Mouse (Mus musculus): ENCODE measurements at regions not wholly inside any gene's neighbourhood (a gene's known extent, or its start where the extent isn't known, plus 50 kb on each side); places are given as distances from the start of the nearest gene placed in this dataset.

DNA sequence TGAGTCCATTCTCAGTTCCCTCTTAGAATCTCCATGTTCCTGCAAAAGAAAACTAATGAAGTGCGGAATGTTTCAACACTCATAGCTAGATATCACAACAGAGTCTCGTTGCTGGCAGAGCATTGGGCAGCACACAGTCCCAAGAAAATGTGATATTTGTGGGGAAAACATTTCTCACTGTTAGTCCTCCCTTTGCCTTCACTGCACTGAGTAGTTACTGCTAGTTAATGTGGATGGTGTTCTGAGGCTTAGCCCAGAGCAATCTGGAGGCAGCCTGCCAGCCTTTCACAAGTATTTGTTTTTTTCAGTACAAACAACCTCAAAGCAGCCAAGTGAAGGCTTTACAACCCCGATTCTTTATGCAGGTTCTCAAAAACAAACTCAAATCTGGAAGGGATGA, 197.2 kb downstream of the Fam76b start:
- Histone ChIP-seq H3K27ac (ENCODE audit: insufficient read depth, low read depth, low read length) (no peak overlapping the region), H3K36me3 (ENCODE audit: control insufficient read depth, insufficient read depth, low read length) (no peaks in the 10 kb centered on the region), H3K27me3 (ENCODE audit: control insufficient read depth, insufficient read depth, low read length) (no peaks in the 10 kb centered on the region), H3K4me1 (ENCODE audit: control insufficient read depth, insufficient read depth, insufficient read length, low read length) (no peaks in the 10 kb centered on the region), H3K4me3 (ENCODE audit: low read depth, low read length) (no peak overlapping the region)
- no peak for TF ChIP-seq POLR2A (IDR thresholded peaks at IDR 0.05; ENCODE audit: low read depth, low read length)
- TF ChIP-seq CTCF (IDR thresholded peaks at IDR 0.05; ENCODE audit: extremely low read depth, insufficient read length, insufficient replicate concordance, low read depth, low read length) = no peak
- WGBS = 46% methylated on average over 3 of the region's 3 CpGs

DNA sequence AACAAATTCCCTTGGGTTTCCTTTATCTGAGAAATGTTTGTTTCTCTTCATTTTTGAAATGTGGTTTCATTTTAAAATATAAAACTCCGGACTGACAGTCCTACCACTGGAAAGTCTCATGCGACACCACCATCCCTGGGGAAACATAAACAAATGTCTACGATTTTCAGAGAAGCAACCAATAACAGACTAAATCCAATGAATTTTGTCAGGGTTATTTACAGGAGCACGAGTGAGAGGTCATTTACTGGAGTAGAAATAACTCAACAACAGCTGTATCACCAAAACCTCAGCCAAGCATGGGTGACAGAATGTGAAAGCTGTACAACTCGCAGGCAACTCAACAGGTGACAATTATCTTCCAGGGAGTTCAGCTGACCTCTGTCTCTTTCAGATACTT, 200.5 kb downstream of the Fam76b start:
- no peaks in the 10 kb centered on the region for H3K27me3 ChIP-seq (ENCODE audit: control insufficient read depth, insufficient read depth, low read length)
- H3K4me1 ChIP-seq (ENCODE audit: control insufficient read depth, insufficient read depth, insufficient read length, low read length) = no peaks in the 10 kb centered on the region
- no peak for TF ChIP-seq CTCF (IDR thresholded peaks at IDR 0.05; ENCODE audit: extremely low read depth, insufficient read length, insufficient replicate concordance, low read depth, low read length)
- TF ChIP-seq POLR2A (IDR thresholded peaks at IDR 0.05; ENCODE audit: low read depth, low read length) = no peak
- 76% methylated on average over 5 of the region's 5 CpGs for WGBS
- no peak overlapping the region for H3K27ac ChIP-seq (ENCODE audit: insufficient read depth, low read depth, low read length)
- H3K4me3 ChIP-seq (ENCODE audit: low read depth, low read length) = no peak overlapping the region
- no peaks in the 10 kb centered on the region for H3K36me3 ChIP-seq (ENCODE audit: control insufficient read depth, insufficient read depth, low read length)

DNA sequence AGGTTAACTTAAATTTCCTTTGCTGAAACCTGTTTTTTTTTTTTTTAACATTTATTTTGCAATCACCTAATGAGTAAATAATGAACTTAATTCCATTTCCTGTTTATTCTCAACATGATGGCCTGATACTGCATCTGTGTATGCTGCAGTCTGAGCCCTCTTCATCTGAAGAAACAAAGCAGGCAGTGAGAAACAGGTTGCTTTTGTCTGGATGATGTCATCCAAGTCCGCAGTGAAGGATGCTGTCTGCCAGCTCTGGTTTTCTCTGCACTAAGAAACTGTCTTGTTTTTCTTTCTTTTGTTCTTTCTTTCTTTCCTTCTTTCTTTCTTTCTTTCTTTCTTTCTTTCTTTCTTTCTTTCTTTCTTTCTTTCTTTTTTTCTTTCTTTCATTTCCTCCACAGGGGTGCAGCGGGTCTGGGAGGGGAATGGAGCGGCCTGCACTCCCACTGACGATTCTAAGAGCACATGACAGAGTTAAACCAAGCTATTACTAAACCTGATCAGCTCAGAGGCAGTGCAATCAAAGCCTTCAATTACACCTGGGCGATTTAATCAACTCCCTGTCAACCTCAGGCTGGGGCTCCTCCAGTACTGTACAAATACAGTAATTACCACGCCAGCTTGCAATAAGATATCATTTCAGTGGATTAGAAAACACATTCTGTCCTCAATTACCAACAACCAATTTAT, 204.0 kb downstream of the Fam76b start:
- Histone ChIP-seq H3K27me3 (ENCODE audit: control insufficient read depth, insufficient read depth, low read length) (no peaks in the 10 kb centered on the region), H3K27ac (ENCODE audit: insufficient read depth, low read depth, low read length) (no peak overlapping the region), H3K36me3 (ENCODE audit: control insufficient read depth, insufficient read depth, low read length) (no peaks in the 10 kb centered on the region), H3K4me1 (ENCODE audit: control insufficient read depth, insufficient read depth, insufficient read length, low read length) (no peaks in the 10 kb centered on the region), H3K4me3 (ENCODE audit: low read depth, low read length) (no peak overlapping the region)
- TF ChIP-seq POLR2A (IDR thresholded peaks at IDR 0.05; ENCODE audit: low read depth, low read length) (no peak), CTCF (IDR thresholded peaks at IDR 0.05; ENCODE audit: extremely low read depth, insufficient read length, insufficient replicate concordance, low read depth, low read length) (no peak)
- WGBS = 66% methylated on average over 6 of the region's 6 CpGs

DNA sequence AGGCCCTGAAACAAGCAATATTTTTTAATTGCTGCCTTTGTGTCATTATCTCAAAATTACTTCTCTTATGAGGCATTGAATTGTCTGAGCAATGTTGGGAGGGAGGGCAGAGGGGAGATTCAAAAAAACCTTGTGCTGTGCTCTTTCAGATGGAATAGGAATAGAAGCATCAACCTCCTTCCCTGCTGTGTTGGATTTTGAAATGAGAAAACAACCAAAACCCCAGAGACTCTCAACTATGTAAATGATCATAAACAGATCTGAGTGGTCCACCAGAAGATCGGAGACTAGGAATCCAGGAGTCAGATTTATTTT, 204.5 kb downstream of the Fam76b start:
- H3K4me1 ChIP-seq (ENCODE audit: control insufficient read depth, insufficient read depth, insufficient read length, low read length) = no peaks in the 10 kb centered on the region
- H3K36me3 ChIP-seq (ENCODE audit: control insufficient read depth, insufficient read depth, low read length) = no peaks in the 10 kb centered on the region
- no peak overlapping the region for H3K27ac ChIP-seq (ENCODE audit: insufficient read depth, low read depth, low read length)
- TF ChIP-seq CTCF (IDR thresholded peaks at IDR 0.05; ENCODE audit: extremely low read depth, insufficient read length, insufficient replicate concordance, low read depth, low read length) (no peak), POLR2A (IDR thresholded peaks at IDR 0.05; ENCODE audit: low read depth, low read length) (no peak)
- no peak overlapping the region for H3K4me3 ChIP-seq (ENCODE audit: low read depth, low read length)
- H3K27me3 ChIP-seq (ENCODE audit: control insufficient read depth, insufficient read depth, low read length) = no peaks in the 10 kb centered on the region
- WGBS = 78% methylated on average over 1 of the region's 1 CpGs

DNA sequence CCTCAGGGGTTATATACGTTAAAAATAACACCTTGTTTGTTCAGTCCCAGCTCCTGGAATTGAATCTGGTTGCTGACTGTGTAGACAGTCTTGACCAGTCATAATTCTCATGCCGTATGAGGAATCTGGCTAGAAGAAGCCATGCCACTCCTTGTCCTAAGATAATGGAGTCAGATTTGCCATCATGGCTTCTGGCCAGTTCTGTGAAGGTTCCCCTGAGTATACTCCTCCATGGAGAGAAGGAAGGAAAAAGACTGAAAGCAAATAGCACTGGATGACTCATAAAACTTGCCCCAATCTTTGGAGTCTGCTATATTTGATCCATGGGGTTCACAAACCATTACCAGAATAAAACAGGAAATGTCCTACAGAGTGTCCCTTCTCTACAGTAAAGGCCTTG, 208.0 kb downstream of the Fam76b start:
- Histone ChIP-seq H3K4me3 (ENCODE audit: low read depth, low read length) (no peak overlapping the region), H3K27me3 (ENCODE audit: control insufficient read depth, insufficient read depth, low read length) (no peaks in the 10 kb centered on the region), H3K27ac (ENCODE audit: insufficient read depth, low read depth, low read length) (no peak overlapping the region), H3K36me3 (ENCODE audit: control insufficient read depth, insufficient read depth, low read length) (no peaks in the 10 kb centered on the region), H3K4me1 (ENCODE audit: control insufficient read depth, insufficient read depth, insufficient read length, low read length) (no peaks in the 10 kb centered on the region)
- 70% methylated on average over 2 of the region's 2 CpGs for whole genome bisulfite sequencing
- no peak for TF ChIP-seq POLR2A (IDR thresholded peaks at IDR 0.05; ENCODE audit: low read depth, low read length)
- TF ChIP-seq CTCF (IDR thresholded peaks at IDR 0.05; ENCODE audit: extremely low read depth, insufficient read length, insufficient replicate concordance, low read depth, low read length) = no peak

DNA sequence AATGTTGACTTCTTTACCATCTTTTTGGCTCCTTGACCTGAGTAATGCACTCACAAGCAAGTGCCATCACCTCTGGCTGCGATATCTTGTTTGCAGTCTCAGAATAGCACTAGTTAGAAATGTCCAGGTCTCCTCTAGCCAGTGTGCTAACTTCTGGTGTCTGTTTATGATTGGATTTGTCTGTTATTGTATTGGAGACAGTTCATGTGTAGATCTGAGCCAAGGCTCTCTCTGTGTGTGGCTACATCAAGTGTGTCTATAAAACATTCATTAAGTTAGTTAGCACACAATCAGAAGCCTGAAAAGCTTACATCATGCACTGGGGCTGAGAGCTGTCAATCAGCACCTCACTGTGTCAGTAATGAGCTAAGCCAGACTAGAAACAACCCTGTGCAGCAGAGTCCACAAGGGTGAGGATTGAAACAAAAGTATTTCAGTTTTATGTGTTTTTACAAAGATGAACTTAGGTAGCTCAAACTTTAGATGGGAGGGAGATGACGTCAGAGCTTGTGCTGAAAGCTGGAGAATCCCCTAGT, 214.5 kb downstream of the Fam76b start:
- Histone ChIP-seq H3K4me3 (ENCODE audit: low read depth, low read length) (no peak overlapping the region), H3K27me3 (ENCODE audit: control insufficient read depth, insufficient read depth, low read length) (no peaks in the 10 kb centered on the region), H3K4me1 (ENCODE audit: control insufficient read depth, insufficient read depth, insufficient read length, low read length) (no peaks in the 10 kb centered on the region), H3K27ac (ENCODE audit: insufficient read depth, low read depth, low read length) (no peak overlapping the region), H3K36me3 (ENCODE audit: control insufficient read depth, insufficient read depth, low read length) (no peaks in the 10 kb centered on the region)
- WGBS = 71% methylated on average over 2 of the region's 2 CpGs
- no peak for TF ChIP-seq CTCF (IDR thresholded peaks at IDR 0.05; ENCODE audit: extremely low read depth, insufficient read length, insufficient replicate concordance, low read depth, low read length)
- no peak for TF ChIP-seq POLR2A (IDR thresholded peaks at IDR 0.05; ENCODE audit: low read depth, low read length)

DNA sequence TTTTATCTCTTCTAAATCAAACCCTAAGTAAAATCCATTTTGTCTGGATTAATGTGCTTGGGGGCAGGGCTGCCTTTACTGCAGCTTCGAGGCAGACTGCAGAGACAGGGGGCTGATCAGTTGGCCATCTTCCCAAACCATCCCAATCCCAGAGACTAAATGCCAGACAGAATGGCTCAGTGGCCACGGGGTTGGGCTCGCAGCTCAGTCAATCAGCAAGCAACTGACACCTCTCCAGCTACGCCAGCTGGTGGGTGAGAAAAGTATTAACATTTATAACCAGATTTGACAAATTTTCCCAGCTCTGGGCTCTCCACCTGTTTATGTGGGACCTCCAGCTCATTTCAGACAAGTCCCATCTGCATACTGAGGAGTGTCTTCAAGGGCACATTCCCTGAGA, 220.7 kb downstream of the Fam76b start:
- 80% methylated on average over 4 of the region's 4 CpGs for WGBS
- Histone ChIP-seq H3K27ac (ENCODE audit: insufficient read depth, low read depth, low read length) (no peak overlapping the region), H3K36me3 (ENCODE audit: control insufficient read depth, insufficient read depth, low read length) (no peaks in the 10 kb centered on the region), H3K27me3 (ENCODE audit: control insufficient read depth, insufficient read depth, low read length) (no peaks in the 10 kb centered on the region), H3K4me3 (ENCODE audit: low read depth, low read length) (no peak overlapping the region), H3K4me1 (ENCODE audit: control insufficient read depth, insufficient read depth, insufficient read length, low read length) (no peaks in the 10 kb centered on the region)
- TF ChIP-seq CTCF (IDR thresholded peaks at IDR 0.05; ENCODE audit: extremely low read depth, insufficient read length, insufficient replicate concordance, low read depth, low read length) = no peak
- TF ChIP-seq POLR2A (IDR thresholded peaks at IDR 0.05; ENCODE audit: low read depth, low read length) = no peak

Measured in small intestine, adult 2 months (tissue).